Mouse (Mus musculus): ENCODE measurements around the gene Tnfaip1. TPM values are rescaled to one million over a fixed set of nuclear protein-coding genes. Genes with fewer than 3 reads are reported as not detected.

The Tnfaip1 gene
- polyA plus RNA-seq, 1 experiment: 14.3 TPM

GRCm38 (mm10) chr11:78569806-78570205 is 33.7 kb upstream of the Tnfaip1 start:
- H3K27me3 ChIP-seq (ENCODE audit: control insufficient read depth, insufficient read depth, low read length): no peaks in the 10 kb centered on the region
- no peak overlapping the region for H3K27ac ChIP-seq (ENCODE audit: control insufficient read depth, insufficient read depth, low read length)
- H3K36me3 ChIP-seq (ENCODE audit: control insufficient read depth, insufficient read depth, low read length): peaks cover 13% of the 10 kb centered on the region
- H3K4me1 ChIP-seq (replicated peaks; ENCODE audit: control insufficient read depth, insufficient read depth, low read length): no peaks in the 10 kb centered on the region
- no peak for DNase-seq
- no peak overlapping the region for H3K4me3 ChIP-seq (ENCODE audit: control insufficient read depth, insufficient read depth, low read length)
- TF ChIP-seq CTCF (IDR thresholded peaks at IDR 0.05; ENCODE audit: borderline replicate concordance, control insufficient read depth, extremely low read depth, insufficient read depth, low read length, poor library complexity) (no peak), POLR2A (IDR thresholded peaks at IDR 0.05; ENCODE audit: control insufficient read depth, extremely low read depth, insufficient read depth, low read length, poor library complexity) (no peak)
- WGBS: 80% methylated on average over 3 of the region's 3 CpGs

- TF ChIP-seq CTCF (IDR thresholded peaks at IDR 0.05; ENCODE audit: borderline replicate concordance, control insufficient read depth, extremely low read depth, insufficient read depth, low read length, poor library complexity) (no peak), POLR2A (IDR thresholded peaks at IDR 0.05; ENCODE audit: control insufficient read depth, extremely low read depth, insufficient read depth, low read length, poor library complexity) (no peak)
- H3K27me3 ChIP-seq (ENCODE audit: control insufficient read depth, insufficient read depth, low read length): no peaks in the 10 kb centered on the region
- no peak overlapping the region for H3K27ac ChIP-seq (ENCODE audit: control insufficient read depth, insufficient read depth, low read length)
- no peak overlapping the region for H3K4me3 ChIP-seq (ENCODE audit: control insufficient read depth, insufficient read depth, low read length)
- H3K36me3 ChIP-seq (ENCODE audit: control insufficient read depth, insufficient read depth, low read length): peaks cover 11% of the 10 kb centered on the region
- H3K4me1 ChIP-seq (replicated peaks; ENCODE audit: control insufficient read depth, insufficient read depth, low read length): no peaks in the 10 kb centered on the region
- WGBS: 98% methylated on average over 10 of the region's 10 CpGs
- no peak for DNase-seq
Measured at GRCm38 (mm10) chr11:78568827-78569226, 32.7 kb upstream of the Tnfaip1 start.

DNA sequence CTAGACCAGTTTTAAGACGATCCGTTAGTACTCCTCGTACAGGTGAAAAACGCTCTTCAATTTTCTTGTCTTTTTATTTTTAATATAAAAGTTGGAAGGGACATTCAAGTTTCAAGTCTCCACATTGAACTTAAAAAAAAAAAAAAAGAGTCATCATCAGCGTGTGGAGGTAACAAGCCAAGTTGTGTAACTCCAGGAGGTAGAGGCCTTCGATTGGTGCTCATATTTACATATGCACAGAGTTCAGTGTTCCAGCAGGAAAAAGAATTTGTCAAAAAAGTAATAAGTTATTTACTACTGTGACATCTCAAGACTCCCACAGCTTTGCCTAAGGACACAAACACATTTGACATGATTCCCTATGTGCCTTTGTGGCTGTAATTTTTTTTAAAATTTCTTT is 31.5 kb upstream of the Tnfaip1 start:
- DNase-seq: no peak
- no peak overlapping the region for H3K4me3 ChIP-seq (ENCODE audit: control insufficient read depth, insufficient read depth, low read length)
- 96% methylated on average over 6 of the region's 6 CpGs for whole genome bisulfite sequencing
- no peak for TF ChIP-seq POLR2A (IDR thresholded peaks at IDR 0.05; ENCODE audit: control insufficient read depth, extremely low read depth, insufficient read depth, low read length, poor library complexity)
- TF ChIP-seq CTCF (IDR thresholded peaks at IDR 0.05; ENCODE audit: borderline replicate concordance, control insufficient read depth, extremely low read depth, insufficient read depth, low read length, poor library complexity): no peak
- no peaks in the 10 kb centered on the region for H3K4me1 ChIP-seq (replicated peaks; ENCODE audit: control insufficient read depth, insufficient read depth, low read length)
- no peaks in the 10 kb centered on the region for H3K27me3 ChIP-seq (ENCODE audit: control insufficient read depth, insufficient read depth, low read length)
- no peak overlapping the region for H3K27ac ChIP-seq (ENCODE audit: control insufficient read depth, insufficient read depth, low read length)
- peaks cover 10% of the 10 kb centered on the region for H3K36me3 ChIP-seq (ENCODE audit: control insufficient read depth, insufficient read depth, low read length)

GRCm38 (mm10) chr11:78566775-78567174 is 30.6 kb upstream of the Tnfaip1 start:
- Histone ChIP-seq H3K4me1 (replicated peaks; ENCODE audit: control insufficient read depth, insufficient read depth, low read length) (no peaks in the 10 kb centered on the region), H3K36me3 (ENCODE audit: control insufficient read depth, insufficient read depth, low read length) (peaks cover 9% of the 10 kb centered on the region), H3K27me3 (ENCODE audit: control insufficient read depth, insufficient read depth, low read length) (no peaks in the 10 kb centered on the region), H3K27ac (ENCODE audit: control insufficient read depth, insufficient read depth, low read length) (no peak overlapping the region), H3K4me3 (ENCODE audit: control insufficient read depth, insufficient read depth, low read length) (no peak overlapping the region)
- no peak for DNase-seq
- TF ChIP-seq POLR2A (IDR thresholded peaks at IDR 0.05; ENCODE audit: control insufficient read depth, extremely low read depth, insufficient read depth, low read length, poor library complexity) (no peak), CTCF (IDR thresholded peaks at IDR 0.05; ENCODE audit: borderline replicate concordance, control insufficient read depth, extremely low read depth, insufficient read depth, low read length, poor library complexity) (no peak)
- 80% methylated on average over 6 of the region's 6 CpGs for WGBS

DNA sequence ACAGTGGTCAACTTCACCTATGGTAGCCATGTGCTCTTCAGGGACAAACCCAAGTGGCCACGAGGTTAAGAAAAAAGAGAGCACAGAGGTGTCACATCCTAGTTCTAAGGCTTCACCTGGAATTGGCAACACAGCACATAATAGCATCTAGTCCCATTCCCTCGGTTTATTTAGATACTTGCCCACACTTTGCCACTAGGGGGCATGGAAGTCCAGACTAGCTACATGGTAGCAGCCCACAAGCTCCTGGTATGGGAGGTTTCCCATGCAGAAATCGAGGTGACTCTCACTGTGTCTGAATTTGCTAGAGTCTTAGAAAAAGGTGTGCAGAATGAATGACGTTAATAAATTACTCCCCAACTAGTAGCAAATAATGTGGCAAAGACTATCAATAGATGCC is 24.3 kb upstream of the Tnfaip1 start:
- DNase-seq: peak; percentile 71
- no peaks in the 10 kb centered on the region for H3K4me1 ChIP-seq (replicated peaks; ENCODE audit: control insufficient read depth, insufficient read depth, low read length)
- H3K4me3 ChIP-seq (ENCODE audit: control insufficient read depth, insufficient read depth, low read length): no peak overlapping the region
- 14% methylated on average over 4 of the region's 4 CpGs for WGBS
- H3K27ac ChIP-seq (ENCODE audit: control insufficient read depth, insufficient read depth, low read length): no peak overlapping the region
- TF ChIP-seq CTCF (IDR thresholded peaks at IDR 0.05; ENCODE audit: borderline replicate concordance, control insufficient read depth, extremely low read depth, insufficient read depth, low read length, poor library complexity) (no peak), POLR2A (IDR thresholded peaks at IDR 0.05; ENCODE audit: control insufficient read depth, extremely low read depth, insufficient read depth, low read length, poor library complexity) (no peak)
- no peaks in the 10 kb centered on the region for H3K36me3 ChIP-seq (ENCODE audit: control insufficient read depth, insufficient read depth, low read length)
- H3K27me3 ChIP-seq (ENCODE audit: control insufficient read depth, insufficient read depth, low read length): no peaks in the 10 kb centered on the region

DNA sequence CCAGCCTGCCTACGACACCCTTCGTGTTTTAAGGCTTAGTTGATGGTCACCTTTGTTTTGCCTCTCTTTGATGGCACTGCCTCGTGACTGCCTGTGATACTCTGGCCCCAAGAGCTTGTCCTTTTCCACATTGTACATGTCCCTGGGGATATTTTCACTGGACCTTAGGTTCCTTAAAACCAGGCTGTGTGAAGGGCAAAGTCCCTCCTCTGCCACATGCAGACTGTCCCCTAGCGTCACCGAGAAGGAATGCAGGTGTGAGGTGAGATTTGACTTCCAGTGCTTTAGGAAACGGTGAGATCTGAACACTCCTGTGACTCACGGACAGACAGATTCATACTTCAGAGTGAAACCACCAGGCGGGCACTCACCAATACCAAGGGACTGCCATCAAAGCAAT is 21.1 kb upstream of the Tnfaip1 start:
- 83% methylated on average over 8 of the region's 8 CpGs for WGBS
- H3K4me1 ChIP-seq (replicated peaks; ENCODE audit: control insufficient read depth, insufficient read depth, low read length): peaks cover 3% of the 10 kb centered on the region
- H3K27me3 ChIP-seq (ENCODE audit: control insufficient read depth, insufficient read depth, low read length): no peaks in the 10 kb centered on the region
- TF ChIP-seq CTCF (IDR thresholded peaks at IDR 0.05; ENCODE audit: borderline replicate concordance, control insufficient read depth, extremely low read depth, insufficient read depth, low read length, poor library complexity) (no peak), POLR2A (IDR thresholded peaks at IDR 0.05; ENCODE audit: control insufficient read depth, extremely low read depth, insufficient read depth, low read length, poor library complexity) (no peak)
- H3K4me3 ChIP-seq (ENCODE audit: control insufficient read depth, insufficient read depth, low read length): no peak overlapping the region
- H3K27ac ChIP-seq (ENCODE audit: control insufficient read depth, insufficient read depth, low read length): no peak overlapping the region
- no peaks in the 10 kb centered on the region for H3K36me3 ChIP-seq (ENCODE audit: control insufficient read depth, insufficient read depth, low read length)
- DNase-seq: peak; percentile 21

GRCm38 (mm10) chr11:78556070-78556469 is 19.9 kb upstream of the Tnfaip1 start:
- no peak for DNase-seq
- no peak overlapping the region for H3K4me3 ChIP-seq (ENCODE audit: control insufficient read depth, insufficient read depth, low read length)
- no peaks in the 10 kb centered on the region for H3K27me3 ChIP-seq (ENCODE audit: control insufficient read depth, insufficient read depth, low read length)
- H3K4me1 ChIP-seq (replicated peaks; ENCODE audit: control insufficient read depth, insufficient read depth, low read length): peaks cover 6% of the 10 kb centered on the region
- TF ChIP-seq POLR2A (IDR thresholded peaks at IDR 0.05; ENCODE audit: control insufficient read depth, extremely low read depth, insufficient read depth, low read length, poor library complexity): no peak
- no peak for TF ChIP-seq CTCF (IDR thresholded peaks at IDR 0.05; ENCODE audit: borderline replicate concordance, control insufficient read depth, extremely low read depth, insufficient read depth, low read length, poor library complexity)
- 74% methylated on average over 4 of the region's 4 CpGs for WGBS
- no peak overlapping the region for H3K27ac ChIP-seq (ENCODE audit: control insufficient read depth, insufficient read depth, low read length)
- H3K36me3 ChIP-seq (ENCODE audit: control insufficient read depth, insufficient read depth, low read length): no peaks in the 10 kb centered on the region

All from thymus, adult 2 months (tissue).